Mouse (Mus musculus): ENCODE data around the gene Stab2. TPM values are rescaled to one million over a fixed set of nuclear protein-coding genes. Genes with fewer than 3 reads are reported as not detected.

Gene Stab2
- polyA plus RNA-seq, 1 experiment from 2014 or later = 0.04 TPM

GRCm38 (mm10) chr10:86814292-86815131 lies 193.3 kb downstream of the Stab2 start:
- no peak for ATAC-seq
- Histone ChIP-seq H3K27ac (ENCODE audit: low read depth, low read length) (no peak overlapping the region), H3K4me3 (ENCODE audit: low read length) (no peak overlapping the region), H3K36me3 (ENCODE audit: control insufficient read depth, insufficient read depth, low read length) (peaks cover 4% of the 10 kb centered on the region), H3K9me3 (ENCODE audit: control insufficient read depth, low read length) (no peaks in the 10 kb centered on the region), H3K9ac (ENCODE audit: low read depth, low read length) (no peak overlapping the region), H3K4me2 (ENCODE audit: low read length) (no peak overlapping the region), H3K27me3 (replicated peaks; ENCODE audit: control insufficient read depth, insufficient read depth, low read length) (no peaks in the 10 kb centered on the region), H3K4me1 (ENCODE audit: control insufficient read depth, insufficient read depth, low read depth, low read length) (peaks cover 4% of the 10 kb centered on the region)
- 86% methylated on average over 19 of the region's 19 CpGs for WGBS

- H3K36me3 ChIP-seq (ENCODE audit: control insufficient read depth, insufficient read depth, low read length) = peaks cover 7% of the 10 kb centered on the region
- H3K9ac ChIP-seq (ENCODE audit: low read depth, low read length) = no peak overlapping the region
- no peaks in the 10 kb centered on the region for H3K27me3 ChIP-seq (replicated peaks; ENCODE audit: control insufficient read depth, insufficient read depth, low read length)
- peaks cover 3% of the 10 kb centered on the region; the same call in 1 of the 2 replicates for H3K4me1 ChIP-seq (ENCODE audit: control insufficient read depth, insufficient read depth, low read depth, low read length)
- H3K4me2 ChIP-seq (ENCODE audit: low read length) = no peak overlapping the region
- no peaks in the 10 kb centered on the region for H3K9me3 ChIP-seq (ENCODE audit: control insufficient read depth, low read length)
- H3K4me3 ChIP-seq (ENCODE audit: low read length) = no peak overlapping the region
- no peak for ATAC-seq
- WGBS = 87% methylated on average over 5 of the region's 5 CpGs
- H3K27ac ChIP-seq (ENCODE audit: low read depth, low read length) = no peak overlapping the region
Measured at GRCm38 (mm10) chr10:86810612-86811011, 197.2 kb downstream of the Stab2 start.

- Histone ChIP-seq H3K9ac (ENCODE audit: low read depth, low read length) (no peak overlapping the region), H3K27me3 (replicated peaks; ENCODE audit: control insufficient read depth, insufficient read depth, low read length) (no peaks in the 10 kb centered on the region), H3K4me1 (ENCODE audit: control insufficient read depth, insufficient read depth, low read depth, low read length) (peaks cover 3% of the 10 kb centered on the region; the same call in 1 of the 2 replicates), H3K4me2 (ENCODE audit: low read length) (no peak overlapping the region), H3K27ac (ENCODE audit: low read depth, low read length) (no peak overlapping the region), H3K4me3 (ENCODE audit: low read length) (no peak overlapping the region), H3K36me3 (ENCODE audit: control insufficient read depth, insufficient read depth, low read length) (peaks cover 7% of the 10 kb centered on the region), H3K9me3 (ENCODE audit: control insufficient read depth, low read length) (no peaks in the 10 kb centered on the region)
- 74% methylated on average over 9 of the region's 9 CpGs for WGBS
- ATAC-seq = no peak
Measured at GRCm38 (mm10) chr10:86810000-86810399, 197.8 kb downstream of the Stab2 start.

GRCm38 (mm10) chr10:86808013-86808758 lies 199.6 kb downstream of the Stab2 start:
- H3K36me3 ChIP-seq (ENCODE audit: control insufficient read depth, insufficient read depth, low read length) = peaks cover 7% of the 10 kb centered on the region
- H3K27me3 ChIP-seq (replicated peaks; ENCODE audit: control insufficient read depth, insufficient read depth, low read length) = no peaks in the 10 kb centered on the region
- no peak overlapping the region for H3K27ac ChIP-seq (ENCODE audit: low read depth, low read length)
- H3K4me3 ChIP-seq (ENCODE audit: low read length) = no peak overlapping the region
- WGBS = 61% methylated on average over 15 of the region's 15 CpGs
- no peak overlapping the region for H3K9ac ChIP-seq (ENCODE audit: low read depth, low read length)
- ATAC-seq = peak; percentile 79
- no peaks in the 10 kb centered on the region for H3K9me3 ChIP-seq (ENCODE audit: control insufficient read depth, low read length)
- peaks cover 3% of the 10 kb centered on the region; the same call in 1 of the 2 replicates for H3K4me1 ChIP-seq (ENCODE audit: control insufficient read depth, insufficient read depth, low read depth, low read length)
- H3K4me2 ChIP-seq (ENCODE audit: low read length) = no peak overlapping the region

- WGBS = 100% methylated on average over 1 of the region's 1 CpGs
- no peak for ATAC-seq
- no peak overlapping the region for H3K27ac ChIP-seq (ENCODE audit: low read depth, low read length)
Measured at GRCm38 (mm10) chr10:86807362-86807761, 200.5 kb downstream of the Stab2 start.

GRCm38 (mm10) chr10:86796073-86796741 lies 211.6 kb downstream of the Stab2 start:
- 93% methylated on average over 5 of the region's 5 CpGs for WGBS
- Histone ChIP-seq H3K9ac (ENCODE audit: low read depth, low read length) (no peak overlapping the region), H3K4me3 (ENCODE audit: low read length) (no peak overlapping the region), H3K27ac (ENCODE audit: low read depth, low read length) (no peak overlapping the region), H3K27me3 (replicated peaks; ENCODE audit: control insufficient read depth, insufficient read depth, low read length) (no peaks in the 10 kb centered on the region), H3K4me2 (ENCODE audit: low read length) (no peak overlapping the region), H3K36me3 (ENCODE audit: control insufficient read depth, insufficient read depth, low read length) (no peaks in the 10 kb centered on the region), H3K9me3 (ENCODE audit: control insufficient read depth, low read length) (no peaks in the 10 kb centered on the region), H3K4me1 (ENCODE audit: control insufficient read depth, insufficient read depth, low read depth, low read length) (no peaks in the 10 kb centered on the region)
- ATAC-seq = 0 out of 2 replicates have a peak, but pooled peaks have one; percentile 27

More at GRCm38 (mm10) chr10:86807362-86807761, 200.5 kb downstream of the Stab2 start:
- H3K9ac ChIP-seq (ENCODE audit: low read depth, low read length) = no peak overlapping the region
- peaks cover 3% of the 10 kb centered on the region; the same call in 1 of the 2 replicates for H3K4me1 ChIP-seq (ENCODE audit: control insufficient read depth, insufficient read depth, low read depth, low read length)
- no peak overlapping the region for H3K4me3 ChIP-seq (ENCODE audit: low read length)
- no peak overlapping the region for H3K4me2 ChIP-seq (ENCODE audit: low read length)
- no peaks in the 10 kb centered on the region for H3K9me3 ChIP-seq (ENCODE audit: control insufficient read depth, low read length)
- H3K36me3 ChIP-seq (ENCODE audit: control insufficient read depth, insufficient read depth, low read length) = peaks cover 4% of the 10 kb centered on the region
- H3K27me3 ChIP-seq (replicated peaks; ENCODE audit: control insufficient read depth, insufficient read depth, low read length) = no peaks in the 10 kb centered on the region

GRCm38 (mm10) chr10:86794794-86795535 lies 212.9 kb downstream of the Stab2 start:
- Histone ChIP-seq H3K27ac (ENCODE audit: low read depth, low read length) (no peak overlapping the region), H3K36me3 (ENCODE audit: control insufficient read depth, insufficient read depth, low read length) (no peaks in the 10 kb centered on the region), H3K4me3 (ENCODE audit: low read length) (no peak overlapping the region), H3K27me3 (replicated peaks; ENCODE audit: control insufficient read depth, insufficient read depth, low read length) (no peaks in the 10 kb centered on the region), H3K9ac (ENCODE audit: low read depth, low read length) (no peak overlapping the region), H3K4me2 (ENCODE audit: low read length) (no peak overlapping the region), H3K9me3 (ENCODE audit: control insufficient read depth, low read length) (no peaks in the 10 kb centered on the region), H3K4me1 (ENCODE audit: control insufficient read depth, insufficient read depth, low read depth, low read length) (no peaks in the 10 kb centered on the region)
- 94% methylated on average over 9 of the region's 9 CpGs for WGBS
- no peak for ATAC-seq

GRCm38 (mm10) chr10:86794196-86794595 lies 213.6 kb downstream of the Stab2 start:
- no peaks in the 10 kb centered on the region for H3K4me1 ChIP-seq (ENCODE audit: control insufficient read depth, insufficient read depth, low read depth, low read length)
- WGBS = 86% methylated on average over 4 of the region's 4 CpGs
- H3K27me3 ChIP-seq (replicated peaks; ENCODE audit: control insufficient read depth, insufficient read depth, low read length) = no peaks in the 10 kb centered on the region
- no peak overlapping the region for H3K4me2 ChIP-seq (ENCODE audit: low read length)
- H3K4me3 ChIP-seq (ENCODE audit: low read length) = no peak overlapping the region
- H3K9me3 ChIP-seq (ENCODE audit: control insufficient read depth, low read length) = no peaks in the 10 kb centered on the region
- H3K36me3 ChIP-seq (ENCODE audit: control insufficient read depth, insufficient read depth, low read length) = no peaks in the 10 kb centered on the region
- H3K9ac ChIP-seq (ENCODE audit: low read depth, low read length) = no peak overlapping the region
- H3K27ac ChIP-seq (ENCODE audit: low read depth, low read length) = no peak overlapping the region
- 0 out of 2 replicates have a peak, but pooled peaks have one; percentile 35 for ATAC-seq

Data from hindbrain, embryonic 16.5 days (tissue).